Mouse (Mus musculus) heart, adult 8-10 months (tissue): ENCODE results near the gene Dhfr. TPM values are rescaled to one million over a fixed set of nuclear protein-coding genes. Genes with fewer than 3 reads are reported as not detected.

Experiments used
- DNase-seq: peaks from one replicate; pipeline ENCODE4 v3.0.0; 2022; ENCODE audit warnings: low spot score
- total RNA-seq, 4 experiments: library from RNA; stranded (reverse); gene quantifications; 2 replicates each; pipeline ENCODE4 v1.2.4; 2022

Dhfr gene
- total RNA-seq, 4 experiments from 2014 or later, result 0.94 to 1.1 (median 0.99) TPM

- no peak for DNase-seq
Observed at GRCm38 (mm10) chr13:92387367-92387766, 32.8 kb downstream of the Dhfr start.

- no peak for DNase-seq
Observed at GRCm38 (mm10) chr13:92393047-92393661, 38.6 kb downstream of the Dhfr start.

- no peak for DNase-seq
Observed at GRCm38 (mm10) chr13:92398491-92399384, 44.2 kb downstream of the Dhfr start.

DNA sequence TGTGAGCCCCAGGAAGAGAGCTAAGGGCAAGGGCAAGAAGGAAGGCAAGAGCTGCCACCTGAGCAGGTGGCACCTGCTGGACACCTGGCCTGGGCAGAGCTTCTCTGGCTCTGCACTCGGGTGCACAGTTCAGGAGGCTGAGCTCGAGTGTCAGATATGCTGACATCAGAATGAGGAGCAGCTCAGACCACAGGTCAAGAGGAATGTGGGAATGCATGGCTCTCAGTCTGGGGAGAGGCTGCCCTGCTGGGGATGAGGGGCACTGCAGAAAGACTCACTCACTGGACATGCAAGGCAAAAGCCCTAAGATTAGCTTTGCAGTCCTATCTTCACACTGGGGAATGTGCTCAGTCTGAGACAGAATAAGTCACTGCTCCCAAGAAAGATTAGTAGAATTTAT lies 47.5 kb downstream of the Dhfr start:
- DNase-seq, result no peak

DNA sequence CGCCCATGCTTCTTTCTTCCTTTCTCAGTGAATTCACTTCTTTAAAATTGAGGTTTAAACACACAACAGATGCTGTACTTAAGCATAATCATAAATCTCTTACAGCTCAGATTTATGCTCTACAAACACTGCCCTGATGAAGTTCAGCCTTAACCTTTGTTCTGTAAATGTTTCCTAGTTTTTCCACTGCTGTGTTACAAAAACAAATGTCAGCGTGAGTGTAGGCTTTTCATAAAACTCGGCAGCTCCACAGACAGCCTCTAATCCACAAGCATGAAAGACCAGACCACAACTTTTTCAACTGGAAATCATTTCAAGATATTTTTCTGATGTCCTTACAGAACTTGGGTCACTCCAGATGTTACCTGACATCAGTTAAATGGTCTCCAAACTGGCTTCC lies 49.0 kb downstream of the Dhfr start:
- DNase-seq, result no peak

GRCm38 (mm10) chr13:92410486-92410885 lies 56.0 kb downstream of the Dhfr start:
- DNase-seq, result no peak

DNA sequence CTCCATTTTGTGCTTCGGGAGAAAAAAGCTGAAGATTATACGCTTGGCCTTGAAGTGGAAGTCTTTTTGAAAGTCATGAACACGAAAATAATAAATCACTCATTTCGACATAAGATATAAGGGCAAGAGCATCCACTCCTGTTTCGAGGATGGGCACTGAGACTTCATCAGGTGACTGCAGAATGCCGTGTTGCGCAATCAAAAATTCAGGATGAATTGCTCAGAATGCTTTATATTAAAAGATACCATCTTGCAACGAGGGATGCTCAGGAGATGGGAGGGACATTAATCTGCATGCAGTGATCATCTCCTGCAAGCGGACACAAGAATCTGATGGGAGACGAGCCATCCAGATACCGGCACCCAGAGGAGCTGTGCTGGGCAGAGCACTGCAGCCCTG lies 65.1 kb downstream of the Dhfr start:
- no peak for DNase-seq

DNA sequence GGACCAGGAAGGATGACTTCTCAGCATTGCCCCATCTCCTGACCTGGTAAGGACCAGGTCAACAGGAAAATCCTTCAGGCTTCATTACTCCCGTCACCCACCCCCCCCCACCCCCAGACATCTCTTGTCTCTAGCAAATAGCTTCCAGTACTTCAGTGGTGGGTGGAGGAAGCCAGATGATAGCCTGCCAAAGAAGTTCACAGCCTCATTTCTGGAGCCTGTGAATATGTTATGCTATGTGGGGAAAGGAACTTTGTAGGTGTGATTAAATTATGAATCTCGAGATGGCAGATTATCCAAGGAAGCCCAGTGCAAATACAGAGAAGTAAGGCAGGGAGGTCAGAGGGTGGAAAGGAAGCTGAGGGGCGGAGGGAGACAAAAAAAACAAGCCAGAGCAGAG lies 69.2 kb downstream of the Dhfr start:
- no peak for DNase-seq

GRCm38 (mm10) chr13:92425758-92426264 lies 71.3 kb downstream of the Dhfr start, which contains the start of gene Ankrd34b:
TSS of gene Ankrd34b (plus strand) at chr13:92425896.
- DNase-seq, result no peak

DNA sequence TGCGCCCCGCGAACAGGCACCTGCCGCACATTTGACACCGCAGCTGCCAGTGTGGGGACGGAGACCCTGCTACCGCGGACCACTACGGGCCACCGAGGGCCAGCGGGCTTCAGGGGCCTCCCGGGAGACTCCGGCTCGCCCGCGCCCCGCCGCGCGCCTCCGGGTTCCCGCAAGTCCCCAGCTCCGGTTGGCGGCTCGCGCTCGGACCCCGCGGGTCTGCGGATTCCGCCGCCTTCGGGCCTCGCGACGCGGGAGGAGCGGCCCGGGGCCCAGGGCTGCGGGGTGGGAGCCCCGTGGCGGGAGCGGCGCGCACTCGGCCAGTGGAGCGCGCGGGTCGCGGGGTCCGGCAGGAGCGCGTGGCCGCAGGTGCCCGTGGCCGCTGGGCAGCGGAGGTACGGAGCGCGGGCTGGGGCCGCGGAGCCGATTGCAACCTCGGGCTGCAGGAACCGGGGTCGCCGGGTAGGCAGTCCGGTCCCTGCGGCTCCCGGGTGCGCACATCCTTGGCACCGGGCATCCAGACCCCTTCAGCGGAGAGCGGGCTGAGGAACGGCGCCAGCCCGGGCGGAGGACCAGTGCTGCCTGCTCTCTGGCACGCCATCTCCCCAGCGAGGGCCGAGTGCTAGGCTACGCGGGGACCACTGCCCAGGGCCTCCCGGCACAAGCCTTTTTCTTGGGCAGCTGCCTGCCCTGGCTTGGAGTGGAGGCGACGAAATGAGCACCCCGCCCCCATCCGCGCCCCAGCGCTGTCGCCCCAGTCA lies 71.9 kb downstream of the Dhfr start:
- DNase-seq, result no peak

GRCm38 (mm10) chr13:92427351-92427855 lies 72.9 kb downstream of the Dhfr start:
- no peak for DNase-seq

Other genes starting within 250 kb of the Dhfr start
- gene Rasgrf2, start 223.1 kb upstream of the Dhfr start, total RNA-seq, result 10 to 100 TPM in 3 of 4 experiments, 1 to 10 TPM in 1; 8.8 to 15.9 (median 12.0) TPM
- gene Gm20379, start 48.7 kb upstream of the Dhfr start, total RNA-seq, result not detected
- 10 to 100 TPM in 1 of 4 experiments, 1 to 10 TPM in 3; 6.7 to 10.6 (median 8.2) TPM for gene Msh3, start 277 bp downstream of the Dhfr start, total RNA-seq
- gene Ankrd34b, start 71.2 kb downstream of the Dhfr start, total RNA-seq, result not detected
- 1 to 10 TPM; 2.1 to 2.5 (median 2.1) TPM for gene Fam151b, start 129.3 kb downstream of the Dhfr start, total RNA-seq
- gene Zfyve16, start 176.1 kb downstream of the Dhfr start, total RNA-seq, result 10 to 100 TPM; 12.0 to 14.9 (median 12.5) TPM
- not detected for gene Spz1, start 221.4 kb downstream of the Dhfr start, total RNA-seq